Mouse (Mus musculus): ENCODE data around the gene Gpr35. TPM values are rescaled to one million over a fixed set of nuclear protein-coding genes. Genes with fewer than 3 reads are reported as not detected.

The Gpr35 gene
- polyA plus RNA-seq, 1 experiment from 2014 or later, result 0.54 TPM

GRCm38 (mm10) chr1:92909068-92909467 lies 41.6 kb upstream of the Gpr35 start:
- Histone ChIP-seq H3K4me1 (ENCODE audit: control insufficient read depth in 2 of 2, insufficient read depth in 2 of 2, low read length in 2 of 2) (peaks cover 21 to 24% of the 10 kb centered on the region in 2 experiments), H3K4me3 (ENCODE audit: control insufficient read depth in 1 of 2, insufficient read depth in 1 of 2, low read depth in 1 of 2, low read length in 2 of 2) (no peak overlapping the region), H3K4me2 (ENCODE audit: low read length) (no peak overlapping the region), H3K36me3 (ENCODE audit: control insufficient read depth, insufficient read depth, low read length) (0 out of 2 replicates have a peak, but pooled peaks cover 3% of the 10 kb centered on the region), H3K9ac (ENCODE audit: low read length) (no peak overlapping the region), H3K9me3 (ENCODE audit: control insufficient read depth, low read length) (no peaks in the 10 kb centered on the region), H3K27me3 (ENCODE audit: control insufficient read depth, insufficient read depth, low read length) (no peaks in the 10 kb centered on the region), H3K27ac (replicated peaks in 1 of 2; ENCODE audit: control insufficient read depth in 1 of 2, insufficient read depth in 1 of 2, low read depth in 2 of 2, low read length in 2 of 2) (no peak overlapping the region)
- no peak for ATAC-seq (ENCODE audit: insufficient number of reproducible peaks, insufficient read depth, low FRiP score, low read depth)
- 61% methylated on average over 4 of the region's 4 CpGs for WGBS

GRCm38 (mm10) chr1:92910239-92910885 lies 40.3 kb upstream of the Gpr35 start, which contains the start of gene Rnpepl1:
Gene Rnpepl1 (plus strand): TSS chr1:92910783.
- Histone ChIP-seq H3K36me3 (ENCODE audit: control insufficient read depth, insufficient read depth, low read length) (peaks cover 13% of the 10 kb centered on the region), H3K4me1 (ENCODE audit: control insufficient read depth in 2 of 2, insufficient read depth in 2 of 2, low read length in 2 of 2) (peaks cover 21 to 24% of the 10 kb centered on the region in 2 experiments), H3K27ac (replicated peaks in 1 of 2; ENCODE audit: control insufficient read depth in 1 of 2, insufficient read depth in 1 of 2, low read depth in 2 of 2, low read length in 2 of 2) (peak within 1 kb of the TSS; percentile 33 to 89; a peak in 3 of 4 replicates), H3K4me3 (ENCODE audit: control insufficient read depth in 1 of 2, insufficient read depth in 1 of 2, low read depth in 1 of 2, low read length in 2 of 2) (peak within 1 kb of the TSS; percentile 73 to 85), H3K27me3 (ENCODE audit: control insufficient read depth, insufficient read depth, low read length) (no peaks in the 10 kb centered on the region), H3K9ac (ENCODE audit: low read length) (peak within 1 kb of the TSS; percentile 93), H3K9me3 (ENCODE audit: control insufficient read depth, low read length) (no peaks in the 10 kb centered on the region), H3K4me2 (ENCODE audit: low read length) (peak within 1 kb of the TSS; percentile 95)
- WGBS, result under 1% methylated on average over 45 of the region's 57 CpGs
- peak; percentile 65 for ATAC-seq (ENCODE audit: insufficient number of reproducible peaks, insufficient read depth, low FRiP score, low read depth)

- Histone ChIP-seq H3K27ac (replicated peaks in 1 of 2; ENCODE audit: control insufficient read depth in 1 of 2, insufficient read depth in 1 of 2, low read depth in 2 of 2, low read length in 2 of 2) (peak overlapping the region; percentile 28 to 89; a peak in 3 of 4 replicates), H3K4me2 (ENCODE audit: low read length) (peak overlapping the region; percentile 95), H3K4me3 (ENCODE audit: control insufficient read depth in 1 of 2, insufficient read depth in 1 of 2, low read depth in 1 of 2, low read length in 2 of 2) (peak overlapping the region; percentile 73 to 85), H3K36me3 (ENCODE audit: control insufficient read depth, insufficient read depth, low read length) (peaks cover 21% of the 10 kb centered on the region), H3K9ac (ENCODE audit: low read length) (peak overlapping the region; percentile 93), H3K27me3 (ENCODE audit: control insufficient read depth, insufficient read depth, low read length) (no peaks in the 10 kb centered on the region), H3K4me1 (ENCODE audit: control insufficient read depth in 2 of 2, insufficient read depth in 2 of 2, low read length in 2 of 2) (peaks cover 21 to 24% of the 10 kb centered on the region in 2 experiments), H3K9me3 (ENCODE audit: control insufficient read depth, low read length) (no peaks in the 10 kb centered on the region)
- ATAC-seq (ENCODE audit: insufficient number of reproducible peaks, insufficient read depth, low FRiP score, low read depth), result peak; percentile 6; the same call in 1 of the 2 replicates
- WGBS, result under 1% methylated on average over 55 of the region's 85 CpGs
Observed at GRCm38 (mm10) chr1:92910925-92911720, 39.5 kb upstream of the Gpr35 start.

- Histone ChIP-seq H3K27ac (replicated peaks in 1 of 2; ENCODE audit: control insufficient read depth in 1 of 2, insufficient read depth in 1 of 2, low read depth in 2 of 2, low read length in 2 of 2) (peak overlapping the region in 1 of 2 experiments; percentile 89; a peak in 1 of 4 replicates), H3K4me1 (ENCODE audit: control insufficient read depth in 2 of 2, insufficient read depth in 2 of 2, low read length in 2 of 2) (peaks cover 19 to 24% of the 10 kb centered on the region in 2 experiments), H3K4me3 (ENCODE audit: control insufficient read depth in 1 of 2, insufficient read depth in 1 of 2, low read depth in 1 of 2, low read length in 2 of 2) (peak overlapping the region; percentile 73 to 85), H3K9me3 (ENCODE audit: control insufficient read depth, low read length) (no peaks in the 10 kb centered on the region), H3K27me3 (ENCODE audit: control insufficient read depth, insufficient read depth, low read length) (no peaks in the 10 kb centered on the region), H3K36me3 (ENCODE audit: control insufficient read depth, insufficient read depth, low read length) (peaks cover 27% of the 10 kb centered on the region), H3K4me2 (ENCODE audit: low read length) (peak overlapping the region; percentile 95), H3K9ac (ENCODE audit: low read length) (peak overlapping the region; percentile 93)
- WGBS, result 43% methylated on average over 8 of the region's 8 CpGs
- ATAC-seq (ENCODE audit: insufficient number of reproducible peaks, insufficient read depth, low FRiP score, low read depth), result no peak
Observed at GRCm38 (mm10) chr1:92911721-92912138, 38.9 kb upstream of the Gpr35 start.

GRCm38 (mm10) chr1:92912286-92912685 lies 38.4 kb upstream of the Gpr35 start:
- H3K36me3 ChIP-seq (ENCODE audit: control insufficient read depth, insufficient read depth, low read length), result peaks cover 32% of the 10 kb centered on the region
- peak overlapping the region; percentile 95 for H3K4me2 ChIP-seq (ENCODE audit: low read length)
- peaks cover 19 to 24% of the 10 kb centered on the region in 2 experiments for H3K4me1 ChIP-seq (ENCODE audit: control insufficient read depth in 2 of 2, insufficient read depth in 2 of 2, low read length in 2 of 2)
- ATAC-seq (ENCODE audit: insufficient number of reproducible peaks, insufficient read depth, low FRiP score, low read depth), result no peak
- no peaks in the 10 kb centered on the region for H3K27me3 ChIP-seq (ENCODE audit: control insufficient read depth, insufficient read depth, low read length)
- WGBS, result 60% methylated on average over 1 of the region's 1 CpGs
- peak overlapping the region; percentile 73 to 85; a peak in 3 of 4 replicates for H3K4me3 ChIP-seq (ENCODE audit: control insufficient read depth in 1 of 2, insufficient read depth in 1 of 2, low read depth in 1 of 2, low read length in 2 of 2)
- no peaks in the 10 kb centered on the region for H3K9me3 ChIP-seq (ENCODE audit: control insufficient read depth, low read length)
- no peak overlapping the region for H3K27ac ChIP-seq (replicated peaks in 1 of 2; ENCODE audit: control insufficient read depth in 1 of 2, insufficient read depth in 1 of 2, low read depth in 2 of 2, low read length in 2 of 2)
- peak overlapping the region; percentile 93; the same call in 1 of the 2 replicates for H3K9ac ChIP-seq (ENCODE audit: low read length)

- H3K27ac ChIP-seq (replicated peaks in 1 of 2; ENCODE audit: control insufficient read depth in 1 of 2, insufficient read depth in 1 of 2, low read depth in 2 of 2, low read length in 2 of 2), result no peak overlapping the region
- no peak for ATAC-seq (ENCODE audit: insufficient number of reproducible peaks, insufficient read depth, low FRiP score, low read depth)
- no peaks in the 10 kb centered on the region for H3K9me3 ChIP-seq (ENCODE audit: control insufficient read depth, low read length)
- 70% methylated on average over 4 of the region's 4 CpGs for WGBS
- H3K4me2 ChIP-seq (ENCODE audit: low read length), result no peak overlapping the region
- H3K36me3 ChIP-seq (ENCODE audit: control insufficient read depth, insufficient read depth, low read length), result peaks cover 52% of the 10 kb centered on the region
- no peaks in the 10 kb centered on the region for H3K27me3 ChIP-seq (ENCODE audit: control insufficient read depth, insufficient read depth, low read length)
- H3K4me3 ChIP-seq (ENCODE audit: control insufficient read depth in 1 of 2, insufficient read depth in 1 of 2, low read depth in 1 of 2, low read length in 2 of 2), result no peak overlapping the region
- H3K4me1 ChIP-seq (ENCODE audit: control insufficient read depth in 2 of 2, insufficient read depth in 2 of 2, low read length in 2 of 2), result peaks cover 13 to 18% of the 10 kb centered on the region in 2 experiments
- no peak overlapping the region for H3K9ac ChIP-seq (ENCODE audit: low read length)
Observed at GRCm38 (mm10) chr1:92914239-92914638, 36.4 kb upstream of the Gpr35 start.

- Histone ChIP-seq H3K27me3 (ENCODE audit: control insufficient read depth, insufficient read depth, low read length) (no peaks in the 10 kb centered on the region), H3K36me3 (ENCODE audit: control insufficient read depth, insufficient read depth, low read length) (peaks cover 60% of the 10 kb centered on the region), H3K27ac (replicated peaks in 1 of 2; ENCODE audit: control insufficient read depth in 1 of 2, insufficient read depth in 1 of 2, low read depth in 2 of 2, low read length in 2 of 2) (no peak overlapping the region), H3K9ac (ENCODE audit: low read length) (no peak overlapping the region), H3K4me2 (ENCODE audit: low read length) (no peak overlapping the region), H3K4me3 (ENCODE audit: control insufficient read depth in 1 of 2, insufficient read depth in 1 of 2, low read depth in 1 of 2, low read length in 2 of 2) (no peak overlapping the region), H3K9me3 (ENCODE audit: control insufficient read depth, low read length) (no peaks in the 10 kb centered on the region), H3K4me1 (ENCODE audit: control insufficient read depth in 2 of 2, insufficient read depth in 2 of 2, low read length in 2 of 2) (peaks cover 9 to 17% of the 10 kb centered on the region in 2 experiments)
- ATAC-seq (ENCODE audit: insufficient number of reproducible peaks, insufficient read depth, low FRiP score, low read depth), result no peak
- WGBS, result 92% methylated on average over 11 of the region's 11 CpGs
Observed at GRCm38 (mm10) chr1:92914993-92915392, 35.7 kb upstream of the Gpr35 start.
